Mouse (Mus musculus): ENCODE measurements around the gene Pitpnm3. TPM values are rescaled to one million over a fixed set of nuclear protein-coding genes. Genes with fewer than 3 reads are reported as not detected.

Gene Pitpnm3
- total and polyA plus RNA-seq, 2 experiments from 2014 or later = 3.2 to 14.0 TPM

DNA sequence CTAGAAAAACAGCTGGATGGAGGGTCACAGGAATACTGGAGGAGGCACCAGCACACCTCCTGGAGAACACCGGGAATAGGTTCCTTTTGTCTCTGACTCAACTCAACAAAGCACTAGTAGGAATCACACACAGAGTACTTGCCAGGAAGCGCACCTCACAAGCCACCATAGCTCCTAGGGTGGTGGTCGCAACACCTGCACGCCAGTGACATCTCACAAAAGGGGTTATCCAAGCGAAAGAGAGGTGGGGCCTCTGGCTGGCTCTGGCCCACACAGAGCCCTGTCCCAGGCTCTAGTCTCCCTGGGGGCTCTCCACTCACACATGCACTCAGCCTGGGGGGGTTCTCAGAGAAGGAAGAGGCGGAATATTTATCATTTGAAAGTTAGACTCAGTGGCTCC is 86.8 kb downstream of the Pitpnm3 start:
- Histone ChIP-seq H3K9ac (no peak overlapping the region), H3K27ac (ENCODE audit: low read depth, low read length) (no peak overlapping the region), H3K9me3 (ENCODE audit: low read length) (no peaks in the 10 kb centered on the region), H3K36me3 (ENCODE audit: insufficient read depth) (no peaks in the 10 kb centered on the region), H3K4me2 (ENCODE audit: low read depth) (no peak overlapping the region), H3K4me3 (ENCODE audit: low read depth, low read length) (no peak overlapping the region), H3K27me3 (ENCODE audit: insufficient read depth, low read length) (no peaks in the 10 kb centered on the region), H3K4me1 (ENCODE audit: insufficient read depth) (no peaks in the 10 kb centered on the region; the same call in 1 of the 2 replicates)
- no peak for TF ChIP-seq CTCF (IDR thresholded peaks at IDR 0.05; ENCODE audit: low read depth)
- DNase-seq = no peak
- ATAC-seq = no peak
- 54% methylated on average over 6 of the region's 6 CpGs for WGBS

- H3K4me3 ChIP-seq (ENCODE audit: low read depth, low read length) = no peak overlapping the region
- no peak overlapping the region for H3K27ac ChIP-seq (ENCODE audit: low read depth, low read length)
- H3K27me3 ChIP-seq (ENCODE audit: insufficient read depth, low read length) = no peaks in the 10 kb centered on the region
- H3K4me1 ChIP-seq (ENCODE audit: insufficient read depth) = peaks cover 17% of the 10 kb centered on the region
- no peak overlapping the region for H3K9ac ChIP-seq
- ATAC-seq (no peak), DNase-seq (no peak)
- 75% methylated on average over 3 of the region's 3 CpGs for WGBS
- TF ChIP-seq CTCF (IDR thresholded peaks at IDR 0.05; ENCODE audit: low read depth) = no peak
- no peak overlapping the region for H3K4me2 ChIP-seq (ENCODE audit: low read depth)
- H3K9me3 ChIP-seq (ENCODE audit: low read length) = no peaks in the 10 kb centered on the region
- H3K36me3 ChIP-seq (ENCODE audit: insufficient read depth) = no peaks in the 10 kb centered on the region
These were observed 91.3 kb downstream of the Pitpnm3 start for GRCm38 (mm10) chr11:72044231-72044630.

- Histone ChIP-seq H3K9ac (peak overlapping the region; percentile 57), H3K4me1 (ENCODE audit: insufficient read depth) (peaks cover 19% of the 10 kb centered on the region), H3K4me2 (ENCODE audit: low read depth) (peak overlapping the region; percentile 91), H3K27me3 (ENCODE audit: insufficient read depth, low read length) (no peaks in the 10 kb centered on the region), H3K9me3 (ENCODE audit: low read length) (no peaks in the 10 kb centered on the region), H3K27ac (ENCODE audit: low read depth, low read length) (no peak overlapping the region), H3K4me3 (ENCODE audit: low read depth, low read length) (peak overlapping the region; percentile 67), H3K36me3 (ENCODE audit: insufficient read depth) (no peaks in the 10 kb centered on the region)
- ATAC-seq = no peak
- DNase-seq = no peak
- WGBS = 2% methylated on average over 14 of the region's 14 CpGs
- TF ChIP-seq CTCF (IDR thresholded peaks at IDR 0.05; ENCODE audit: low read depth) = no peak
These were observed 92.9 kb downstream of the Pitpnm3 start for GRCm38 (mm10) chr11:72042631-72043030.

DNA sequence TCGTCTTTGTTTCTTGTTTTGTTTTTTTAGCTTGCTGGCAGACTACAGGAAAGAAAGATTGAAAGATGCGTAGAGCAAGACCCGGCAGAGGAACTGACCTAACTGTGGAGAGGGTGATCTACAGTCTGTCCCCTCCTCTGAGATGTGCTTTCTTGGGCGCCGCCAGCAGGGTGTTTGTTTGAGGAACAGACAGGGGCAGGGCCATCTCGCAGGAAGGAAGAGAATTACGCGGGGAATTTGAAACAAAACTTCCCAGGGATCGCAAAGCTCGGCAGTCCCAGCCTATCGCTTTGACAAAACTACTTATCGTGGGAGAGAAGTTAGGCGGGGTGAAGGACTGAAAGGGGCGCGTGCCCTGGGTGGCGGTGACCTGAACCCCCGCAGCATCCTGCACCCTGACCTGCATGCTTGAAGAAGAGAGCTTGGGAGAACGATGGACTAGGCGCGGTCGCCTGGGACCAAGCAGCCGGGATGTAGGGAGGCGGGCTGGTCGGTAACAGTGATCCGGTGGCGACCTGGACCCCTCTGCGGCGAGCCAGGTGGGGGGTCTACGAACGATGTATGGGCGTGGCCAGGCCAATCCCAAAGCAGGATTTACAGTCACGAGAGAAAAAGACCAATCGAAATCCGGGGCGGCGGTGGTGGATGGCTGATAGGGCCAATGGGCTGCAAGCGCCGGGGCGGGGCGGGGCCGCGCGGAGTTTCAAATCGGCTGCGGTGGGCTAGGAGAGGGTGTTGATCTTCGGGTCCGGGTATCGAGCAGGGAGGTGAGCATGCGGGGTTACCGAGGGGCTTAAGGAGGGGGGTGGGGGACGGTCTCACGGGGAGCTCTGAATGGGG is 93.6 kb downstream of the Pitpnm3 start, which contains the start of gene Pimreg:
Gene Pimreg, plus strand, starts transcription at position 265 of the 840 bp plus-strand sequence.
- 1% methylated on average over 52 of the region's 52 CpGs for WGBS
- peak; percentile 92 for DNase-seq

DNA sequence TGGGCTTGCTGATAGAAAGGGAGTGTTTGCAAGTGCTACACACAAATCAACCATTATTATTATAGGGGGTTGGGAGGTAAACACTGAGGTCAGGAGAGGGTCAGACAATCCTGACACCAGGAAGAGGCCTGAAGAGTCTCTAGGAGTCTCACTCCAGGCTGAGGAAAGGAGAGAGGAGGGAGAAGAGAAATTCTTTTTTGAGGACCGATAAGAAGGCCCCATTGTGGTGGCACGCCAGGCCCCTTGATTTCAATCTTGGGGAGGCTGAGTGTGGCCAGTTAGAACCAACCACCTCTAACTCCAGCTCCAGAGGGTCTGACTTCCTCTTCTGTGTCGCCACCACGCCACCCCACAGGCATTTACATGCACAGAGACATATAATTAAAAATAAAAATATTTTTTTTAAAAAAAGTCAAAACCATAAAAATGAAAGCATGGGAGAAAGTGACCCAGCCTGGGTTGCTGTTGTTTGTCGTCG is 94.2 kb downstream of the Pitpnm3 start:
- no peak overlapping the region for H3K9ac ChIP-seq

More for the DNA sequence above, 93.6 kb downstream of the Pitpnm3 start, which contains the start of gene Pimreg:
- H3K4me3 ChIP-seq (ENCODE audit: low read depth, low read length) = peak within 1 kb of the TSS; percentile 67
- H3K9ac ChIP-seq = peak within 1 kb of the TSS; percentile 57
- TF ChIP-seq CTCF (IDR thresholded peaks at IDR 0.05; ENCODE audit: low read depth) = peak; percentile 55
- no peaks in the 10 kb centered on the region for H3K36me3 ChIP-seq (ENCODE audit: insufficient read depth)
- H3K4me1 ChIP-seq (ENCODE audit: insufficient read depth) = peaks cover 19% of the 10 kb centered on the region
- H3K27me3 ChIP-seq (ENCODE audit: insufficient read depth, low read length) = no peaks in the 10 kb centered on the region
- no peaks in the 10 kb centered on the region for H3K9me3 ChIP-seq (ENCODE audit: low read length)
- H3K4me2 ChIP-seq (ENCODE audit: low read depth) = peak within 1 kb of the TSS; percentile 91
- peak; percentile 95 for ATAC-seq
- H3K27ac ChIP-seq (ENCODE audit: low read depth, low read length) = no peak within 1 kb of the TSS

GRCm38 (mm10) chr11:72039599-72040386 is 95.8 kb downstream of the Pitpnm3 start:
- TF ChIP-seq CTCF (IDR thresholded peaks at IDR 0.05; ENCODE audit: low read depth) = no peak
- Histone ChIP-seq H3K36me3 (ENCODE audit: insufficient read depth) (no peaks in the 10 kb centered on the region), H3K9ac (peak overlapping the region; percentile 44), H3K27me3 (ENCODE audit: insufficient read depth, low read length) (no peaks in the 10 kb centered on the region), H3K4me1 (ENCODE audit: insufficient read depth) (peaks cover 19% of the 10 kb centered on the region), H3K27ac (ENCODE audit: low read depth, low read length) (peak overlapping the region; percentile 74), H3K4me3 (ENCODE audit: low read depth, low read length) (0 out of 2 replicates have a peak overlapping the region, but pooled peaks have one; percentile 13), H3K4me2 (ENCODE audit: low read depth) (peak overlapping the region; percentile 42), H3K9me3 (ENCODE audit: low read length) (no peaks in the 10 kb centered on the region)
- 16% methylated on average over 16 of the region's 16 CpGs for WGBS
- DNase-seq (peak; percentile 76), ATAC-seq (peak; percentile 53)

More for the DNA sequence above, 94.2 kb downstream of the Pitpnm3 start:
- Histone ChIP-seq H3K4me2 (ENCODE audit: low read depth) (peak overlapping the region; percentile 91), H3K4me1 (ENCODE audit: insufficient read depth) (peaks cover 19% of the 10 kb centered on the region), H3K36me3 (ENCODE audit: insufficient read depth) (no peaks in the 10 kb centered on the region), H3K9me3 (ENCODE audit: low read length) (no peaks in the 10 kb centered on the region), H3K27ac (ENCODE audit: low read depth, low read length) (no peak overlapping the region), H3K4me3 (ENCODE audit: low read depth, low read length) (peak overlapping the region; percentile 67), H3K27me3 (ENCODE audit: insufficient read depth, low read length) (no peaks in the 10 kb centered on the region)
- ATAC-seq = no peak
- no peak for DNase-seq
- no peak for TF ChIP-seq CTCF (IDR thresholded peaks at IDR 0.05; ENCODE audit: low read depth)
- 16% methylated on average over 6 of the region's 6 CpGs for WGBS
